Mouse (Mus musculus) cortical plate, adult 2 months (tissue): Measurements from ENCODE around the gene Ptges3l.

ENCODE experiments used
- CTCF ChIP-seq: fragments of 200-500 bp; IDR thresholded peaks from 2 replicates; pipeline ENCODE4 v1.5.1; 2011; ENCODE audit warnings: mild to moderate bottlenecking, control low read depth, low read length; ENCODE audit not compliant: insufficient read depth; ENCODE audit errors: extremely low read depth
- POLR2A ChIP-seq: fragments of 200-500 bp; IDR thresholded peaks from 2 replicates; pipeline ENCODE4 v1.6.1; 2011; ENCODE audit warnings: mild to moderate bottlenecking, low read length, control low read depth; ENCODE audit not compliant: insufficient read depth; ENCODE audit errors: extremely low read depth

DNA sequence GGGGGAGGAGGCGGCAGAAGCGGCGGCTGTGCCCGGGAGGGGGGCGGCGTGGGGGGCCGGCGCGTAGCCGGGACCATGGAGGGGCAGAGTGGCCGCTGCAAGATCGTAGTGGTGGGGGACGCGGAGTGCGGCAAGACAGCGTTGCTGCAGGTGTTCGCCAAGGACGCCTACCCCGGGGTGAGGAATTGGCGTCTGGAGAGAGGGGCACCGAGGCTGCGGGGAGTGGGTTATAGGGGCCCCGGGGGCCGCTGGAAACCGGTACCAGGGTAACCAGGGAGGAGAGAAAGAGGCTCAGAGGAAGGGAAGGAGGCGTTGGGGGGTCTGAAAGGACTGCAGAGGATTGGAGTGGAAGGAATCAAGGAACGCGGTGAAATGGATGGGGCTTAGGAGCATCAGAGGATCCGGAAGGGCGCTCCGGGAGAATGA is 43.1 kb upstream of the Ptges3l start:
- TF ChIP-seq CTCF (no peak), POLR2A (no peak)
